Mouse (Mus musculus): ENCODE results near the gene Apbb2. TPM values are rescaled to one million over a fixed set of nuclear protein-coding genes. Genes with fewer than 3 reads are reported as not detected.

Gene Apbb2
- total and polyA plus RNA-seq, 3 experiments = 0.34 to 0.40 (median 0.34) TPM

DNA sequence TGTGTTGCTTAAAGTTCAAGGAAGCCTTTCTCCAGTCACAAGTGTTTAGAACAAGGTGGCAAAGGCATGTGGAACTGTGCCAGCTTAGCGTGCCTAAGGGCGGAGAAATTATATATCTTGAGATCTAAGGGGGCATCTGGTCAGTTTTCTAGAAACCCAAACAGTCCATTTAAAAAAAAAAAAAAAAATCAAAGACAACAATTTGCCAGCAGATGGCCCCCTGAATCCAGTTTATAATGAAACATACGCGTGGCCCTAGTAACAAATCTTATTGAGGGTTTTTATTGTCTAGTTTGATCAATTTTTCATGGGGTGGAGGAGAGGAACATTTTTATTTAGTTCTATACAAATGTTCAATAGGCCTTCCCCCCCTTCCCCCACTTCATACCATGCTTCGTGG is 365.4 kb downstream of the Apbb2 start:
- Histone ChIP-seq H3K36me3 (replicated peaks in 1 of 2; ENCODE audit: control insufficient read depth in 1 of 2, insufficient read depth in 1 of 2, low read length in 1 of 2) (no peaks in the 10 kb centered on the region), H3K27ac (ENCODE audit: insufficient read depth, low read depth) (no peak overlapping the region), H3K4me3 (replicated peaks in 1 of 3; ENCODE audit: low read depth in 2 of 3, low read length in 2 of 3, poor library complexity in 1 of 3) (no peak overlapping the region), H3K9me3 (replicated peaks; ENCODE audit: low read length) (peaks cover 5% of the 10 kb centered on the region), H3K27me3 (replicated peaks) (no peaks in the 10 kb centered on the region), H3K79me2 (replicated peaks; ENCODE audit: control insufficient read depth, extremely low read depth, insufficient read depth, poor library complexity, severe bottlenecking) (no peaks in the 10 kb centered on the region), H3K9ac (ENCODE audit: insufficient read depth, low read depth) (no peak overlapping the region), H3K4me2 (ENCODE audit: insufficient read depth, low read depth, poor library complexity, severe bottlenecking) (no peak overlapping the region), H3K4me1 (ENCODE audit: control insufficient read depth in 1 of 2, insufficient read depth in 2 of 2) (no peaks in the 10 kb centered on the region)
- in situ Hi-C loops (cut with MboI; ENCODE audit: low pct_ligation_motif_present, low pct_unique_long_range_greater_than_20kb, low sequenced_read_pairs) = no loop called here
- DNase-seq (ENCODE audit: extremely low read depth) = no peak
- dilution Hi-C loops (cut with MboI; ENCODE audit: extremely low pct_ligation_motif_present, extremely low pct_unique_long_range_greater_than_20kb, low sequenced_read_pairs) = no loop called here
- TF ChIP-seq CTCF (conservative IDR thresholded peaks at IDR 0.05 in 1 of 2, IDR thresholded peaks at IDR 0.05 in 1 of 2; ENCODE audit: low read depth in 2 of 2, low read length in 2 of 2) = peak in 1 of 2 experiments; percentile 42; a peak in 2 of 4 replicates
- TF ChIP-seq ZMIZ1 (IDR thresholded peaks at IDR 0.05; ENCODE audit: low read depth, low read length) = no peak
- no peak for TF ChIP-seq ELF1 (IDR thresholded peaks at IDR 0.05; ENCODE audit: low read depth, low read length)
- peak; percentile 29 for TF ChIP-seq RAD21 (IDR thresholded peaks at IDR 0.05; ENCODE audit: low read depth, low read length)
- no peak for TF ChIP-seq MAZ (IDR thresholded peaks at IDR 0.05; ENCODE audit: low read depth, low read length)
- TF ChIP-seq POLR2AphosphoS2 (IDR thresholded peaks at IDR 0.05; ENCODE audit: low read depth, low read length) = no peak
- peak; percentile 89 for TF ChIP-seq ZNF384 (IDR thresholded peaks at IDR 0.05; ENCODE audit: low read depth, low read length)

Other genes with a start within 250 kb of the Apbb2 start
- not detected in 2 replicates for gene Uchl1, start 57.3 kb upstream of the Apbb2 start, total RNA-seq (2012; rRNA removed)
- not detected in 2 replicates for gene Uchl1, start 57.3 kb upstream of the Apbb2 start, total RNA-seq (2014; rRNA removed)
- not detected in 2 replicates for gene Uchl1, start 57.3 kb upstream of the Apbb2 start, polyA plus RNA-seq (2012; ENCODE audit: insufficient read length, low read depth)
- gene Limch1, start 127.0 kb upstream of the Apbb2 start, total RNA-seq (2012; rRNA removed) = not detected in 2 replicates
- gene Limch1, start 127.0 kb upstream of the Apbb2 start, total RNA-seq (2014; rRNA removed) = 0.05 and 0.27 TPM in 2 replicates
- gene Limch1, start 127.0 kb upstream of the Apbb2 start, polyA plus RNA-seq (2012; ENCODE audit: insufficient read length, low read depth) = 0.08 TPM in 1 of 2 replicates, not detected in the other

Measured in CH12.LX (cell line).